Mouse (Mus musculus) neural tube, embryonic 12.5 days (tissue): ENCODE data around the gene Fam227b. TPM values are rescaled to one million over a fixed set of nuclear protein-coding genes. Genes with fewer than 3 reads are reported as not detected.
A peak's percentile ranks its signal among the peaks of the same experiment; 100 is the strongest.

ENCODE experiments used
- ATAC-seq: fragments of 200-750 bp; cut with Nextera tagmentation; 2 replicates; pipeline ENCODE4 v1.8.0; 2017; ENCODE audit warnings: low read depth, mild to moderate bottlenecking, moderate TSS enrichment, moderate library complexity; ENCODE audit not compliant: low FRiP score
- H3K27ac ChIP-seq: fragments of 300-500 bp; sonication (generic); 2 replicates; pipeline ENCODE4 v1.5.1; 2016
- H3K27me3 ChIP-seq: fragments of 300-500 bp; sonication (generic); replicated peaks from 2 replicates; pipeline ENCODE4 v1.6.1; 2016; ENCODE audit warnings: mild to moderate bottlenecking
- H3K36me3 ChIP-seq: fragments of 300-500 bp; sonication (generic); 2 replicates; pipeline ENCODE4 v1.6.1; 2016; ENCODE audit warnings: mild to moderate bottlenecking
- H3K4me1 ChIP-seq: fragments of 300-500 bp; sonication (generic); 2 replicates; pipeline ENCODE4 v1.6.1; 2016
- H3K4me2 ChIP-seq: fragments of 300-500 bp; sonication (generic); replicated peaks from 2 replicates; pipeline ENCODE4 v1.6.1; 2016; ENCODE audit warnings: mild to moderate bottlenecking
- H3K4me3 ChIP-seq: fragments of 300-500 bp; sonication (generic); 2 replicates; pipeline ENCODE4 v1.5.1; 2016
- H3K9ac ChIP-seq: fragments of 300-500 bp; sonication (generic); 2 replicates; pipeline ENCODE4 v1.6.1; 2016; ENCODE audit warnings: mild to moderate bottlenecking
- H3K9me3 ChIP-seq: fragments of 300-500 bp; sonication (generic); 2 replicates; pipeline ENCODE4 v1.6.1; 2016; ENCODE audit warnings: mild to moderate bottlenecking
- WGBS: fragments of 180-500 bp; shearing (Covaris S2); methylation state at CpG from one replicate; pipeline ENCODE4 v1.1.7; 2016; 5-methylcytosine and 5-hydroxymethylcytosine counted together
- polyA plus RNA-seq: library from polyadenylated mRNA; unstranded; fragments of >200 nt; fragmentation: Nextera tagmentation; extraction: Ambion mirVana; gene quantifications from 2 replicates; pipeline ENCODE4 v1.2.1, GENCODE M21; 2016

Fam227b gene
- polyA plus RNA-seq, 1 experiment from 2014 or later: not detected

DNA sequence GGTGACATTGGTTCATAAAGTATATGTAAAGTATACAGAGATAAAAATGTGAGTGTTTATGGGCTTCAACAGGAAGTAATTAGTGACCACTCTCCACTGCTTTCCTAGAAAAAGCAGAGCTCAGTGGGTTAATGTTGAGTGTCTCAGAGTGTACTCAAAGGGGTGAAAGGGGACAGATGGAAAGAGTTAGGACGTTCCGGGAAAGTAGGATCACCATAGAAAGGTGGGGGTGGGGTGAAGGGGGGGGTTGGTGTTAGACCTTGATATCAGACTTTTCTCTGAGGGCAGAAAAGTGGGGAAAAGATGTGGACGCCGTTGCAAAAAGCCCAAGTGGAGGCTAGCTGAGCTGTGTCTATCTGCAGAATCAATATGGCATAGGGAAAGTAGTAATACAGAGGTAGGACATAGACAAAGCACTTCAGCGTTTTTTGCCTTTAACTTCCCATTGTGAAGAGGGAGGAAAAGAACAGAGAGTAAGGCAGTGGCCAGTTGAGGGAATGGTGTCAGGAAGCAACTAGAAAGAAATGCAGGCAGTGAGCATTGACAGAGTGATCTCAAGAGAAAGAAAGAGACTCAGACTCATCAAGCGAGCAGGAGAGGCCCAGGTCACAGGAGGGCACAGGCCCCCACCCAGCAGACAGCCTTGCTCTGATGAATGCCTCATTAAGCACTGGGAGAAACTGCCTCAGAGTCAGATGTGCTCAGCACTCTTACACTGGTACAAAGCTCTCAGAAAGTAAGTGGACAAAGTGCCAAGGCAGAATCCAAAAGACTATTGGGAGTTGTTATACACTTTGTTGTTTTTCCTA lies 98.9 kb downstream of the Fam227b start:
- H3K4me2 ChIP-seq: no peak overlapping the region
- no peak overlapping the region for H3K9ac ChIP-seq
- WGBS: 42% methylated on average over 6 of the region's 6 CpGs
- no peaks in the 10 kb centered on the region for H3K27me3 ChIP-seq
- peaks cover 5% of the 10 kb centered on the region; the same call in 1 of the 2 replicates for H3K4me1 ChIP-seq
- ATAC-seq: no peak
- H3K9me3 ChIP-seq: no peaks in the 10 kb centered on the region
- H3K27ac ChIP-seq: no peak overlapping the region
- H3K36me3 ChIP-seq: no peaks in the 10 kb centered on the region
- no peak overlapping the region for H3K4me3 ChIP-seq

DNA sequence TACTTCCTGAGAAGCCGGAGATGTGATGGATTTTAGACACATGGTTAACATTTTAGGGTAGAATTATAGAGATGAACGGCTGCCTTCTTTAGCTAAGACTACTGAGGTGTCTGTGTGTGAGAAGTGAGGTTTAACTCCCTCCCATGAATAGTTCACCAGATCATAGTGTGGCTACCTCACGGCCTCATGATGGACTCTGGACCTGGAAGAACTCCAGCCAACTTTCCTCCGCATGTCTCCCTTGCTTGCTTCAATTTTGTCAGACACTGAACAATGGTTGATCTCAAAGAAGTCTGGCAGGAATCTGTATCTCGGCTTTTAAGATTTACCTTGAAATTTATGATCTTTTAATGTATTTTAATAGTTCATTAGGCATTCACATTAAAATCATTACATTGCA lies 106.2 kb downstream of the Fam227b start:
- WGBS: 92% methylated on average over 5 of the region's 5 CpGs
- ATAC-seq: no peak
- H3K4me2 ChIP-seq: no peak overlapping the region
- H3K4me3 ChIP-seq: no peak overlapping the region
- no peaks in the 10 kb centered on the region for H3K4me1 ChIP-seq
- no peaks in the 10 kb centered on the region for H3K27me3 ChIP-seq
- H3K36me3 ChIP-seq: no peaks in the 10 kb centered on the region
- no peaks in the 10 kb centered on the region for H3K9me3 ChIP-seq
- H3K27ac ChIP-seq: no peak overlapping the region
- no peak overlapping the region for H3K9ac ChIP-seq

DNA sequence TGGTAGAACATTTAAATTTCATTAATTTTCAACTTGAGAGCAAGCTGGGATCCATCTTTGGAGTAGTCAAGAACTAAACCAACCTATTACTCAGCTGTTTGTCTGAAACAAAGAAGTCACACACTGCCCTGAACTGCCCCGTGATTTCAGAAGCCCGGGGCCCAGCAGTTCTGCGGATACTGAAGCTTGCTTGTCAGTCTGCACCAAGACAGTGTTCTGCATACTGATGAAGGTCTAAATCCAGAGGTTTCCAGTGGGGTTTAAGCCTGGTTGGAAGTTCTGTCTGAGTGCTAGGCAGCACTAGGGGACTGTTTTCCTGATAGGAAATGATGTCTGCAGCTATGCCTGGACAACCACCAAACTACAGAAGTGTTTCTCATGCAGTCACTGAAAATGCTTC lies 109.1 kb downstream of the Fam227b start:
- H3K4me2 ChIP-seq: no peak overlapping the region
- H3K27me3 ChIP-seq: no peaks in the 10 kb centered on the region
- no peak overlapping the region for H3K27ac ChIP-seq
- H3K9ac ChIP-seq: no peak overlapping the region
- no peak overlapping the region for H3K4me3 ChIP-seq
- ATAC-seq: no peak
- H3K4me1 ChIP-seq: no peaks in the 10 kb centered on the region
- no peaks in the 10 kb centered on the region for H3K36me3 ChIP-seq
- WGBS: 59% methylated on average over 3 of the region's 3 CpGs
- no peaks in the 10 kb centered on the region for H3K9me3 ChIP-seq

DNA sequence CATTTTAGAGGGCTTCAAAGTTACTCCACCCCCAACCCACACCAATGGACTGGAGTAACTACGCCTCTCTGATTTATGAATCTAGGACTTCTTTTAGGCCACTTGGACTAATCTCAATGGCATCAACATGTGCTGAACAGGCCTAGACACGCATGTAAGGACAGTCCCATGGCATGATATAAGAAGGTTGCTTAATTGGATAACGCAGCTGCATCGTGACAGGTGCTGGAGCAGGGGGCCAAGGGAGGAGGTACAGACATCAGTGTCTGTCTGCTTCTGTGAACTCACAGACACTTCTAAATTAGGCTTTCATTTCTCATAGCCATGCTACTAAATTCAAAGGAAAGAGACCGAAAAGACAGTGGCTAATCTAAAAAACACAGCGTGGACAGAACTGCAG lies 110.6 kb downstream of the Fam227b start:
- Histone ChIP-seq H3K4me1 (no peaks in the 10 kb centered on the region), H3K27ac (no peak overlapping the region), H3K36me3 (no peaks in the 10 kb centered on the region), H3K9ac (no peak overlapping the region), H3K4me2 (no peak overlapping the region), H3K27me3 (no peaks in the 10 kb centered on the region), H3K9me3 (no peaks in the 10 kb centered on the region), H3K4me3 (no peak overlapping the region)
- ATAC-seq: no peak
- 91% methylated on average over 6 of the region's 6 CpGs for WGBS

DNA sequence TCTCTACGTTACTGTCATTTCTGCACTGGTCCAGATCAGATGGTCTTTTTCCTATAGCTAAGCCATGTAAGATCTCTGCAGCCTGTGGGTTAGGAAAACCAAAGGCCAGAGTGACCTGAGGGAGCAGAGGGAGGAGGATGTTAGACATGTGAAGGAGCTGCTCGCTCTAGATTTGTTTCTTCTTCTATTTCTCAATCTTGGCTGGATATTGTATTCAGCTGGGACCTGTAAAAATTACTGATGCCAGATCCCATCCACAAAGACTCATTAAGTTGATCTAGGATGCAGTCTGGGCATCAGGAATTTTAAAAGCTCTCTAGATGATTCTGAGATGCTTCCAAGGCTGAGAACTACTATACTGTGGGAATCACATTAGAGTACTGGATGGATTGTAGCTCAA lies 111.2 kb downstream of the Fam227b start:
- no peak overlapping the region for H3K9ac ChIP-seq
- no peak overlapping the region for H3K4me2 ChIP-seq
- 90% methylated on average over 2 of the region's 2 CpGs for WGBS
- no peak overlapping the region for H3K27ac ChIP-seq
- H3K4me1 ChIP-seq: no peaks in the 10 kb centered on the region
- no peak for ATAC-seq
- no peak overlapping the region for H3K4me3 ChIP-seq
- no peaks in the 10 kb centered on the region for H3K9me3 ChIP-seq
- H3K27me3 ChIP-seq: no peaks in the 10 kb centered on the region
- no peaks in the 10 kb centered on the region for H3K36me3 ChIP-seq

GRCm38 (mm10) chr2:126039414-126039891 lies 112.4 kb downstream of the Fam227b start:
- WGBS: 74% methylated on average over 4 of the region's 4 CpGs

DNA sequence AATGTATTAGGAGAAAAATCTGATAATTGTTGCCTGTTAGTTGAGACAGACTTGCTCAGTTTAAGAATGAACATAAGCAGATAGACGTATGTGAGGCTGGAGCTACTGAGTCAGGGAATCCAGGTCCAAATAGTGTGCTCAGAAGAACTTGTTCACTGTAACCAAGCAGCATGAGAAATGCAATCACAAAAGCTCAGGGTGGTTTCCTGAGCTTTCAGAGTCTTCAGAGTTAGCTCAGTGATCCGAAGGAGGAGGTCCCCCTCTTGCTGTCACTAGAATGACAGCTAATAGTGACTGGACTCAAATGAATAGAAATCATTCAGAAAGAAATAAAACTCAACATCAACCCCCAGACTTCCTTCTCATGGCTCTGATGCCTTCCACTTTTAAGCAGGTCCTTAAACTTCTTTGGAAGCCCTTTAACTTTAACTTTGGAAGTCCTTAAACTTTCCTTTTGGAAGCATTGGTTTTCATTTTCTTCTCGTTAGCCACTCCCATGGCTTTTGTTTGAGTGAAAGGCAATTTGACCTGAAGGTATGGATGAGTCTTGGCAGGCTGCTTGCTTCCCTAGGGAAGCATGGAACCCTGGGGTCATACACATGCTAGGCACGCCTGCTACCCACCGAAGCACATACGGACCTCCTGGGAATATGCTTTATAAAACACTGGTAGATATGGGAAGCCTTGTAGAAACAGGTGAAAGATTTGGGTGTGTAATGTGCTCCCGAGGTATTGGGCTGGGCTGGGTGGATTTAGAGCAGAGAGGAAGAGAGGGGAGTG lies 113.4 kb downstream of the Fam227b start:
- H3K9ac ChIP-seq: no peak overlapping the region
- H3K4me3 ChIP-seq: no peak overlapping the region
- no peaks in the 10 kb centered on the region for H3K9me3 ChIP-seq
- WGBS: 80% methylated on average over 7 of the region's 7 CpGs
- H3K4me1 ChIP-seq: no peaks in the 10 kb centered on the region
- no peaks in the 10 kb centered on the region for H3K36me3 ChIP-seq
- H3K27me3 ChIP-seq: no peaks in the 10 kb centered on the region
- H3K27ac ChIP-seq: no peak overlapping the region
- no peak for ATAC-seq
- no peak overlapping the region for H3K4me2 ChIP-seq

More at GRCm38 (mm10) chr2:126039414-126039891, 112.4 kb downstream of the Fam227b start:
- no peaks in the 10 kb centered on the region for H3K27me3 ChIP-seq
- H3K9ac ChIP-seq: no peak overlapping the region
- no peak for ATAC-seq
- no peak overlapping the region for H3K4me2 ChIP-seq
- no peak overlapping the region for H3K27ac ChIP-seq
- no peaks in the 10 kb centered on the region for H3K9me3 ChIP-seq
- H3K4me3 ChIP-seq: no peak overlapping the region
- H3K4me1 ChIP-seq: no peaks in the 10 kb centered on the region
- H3K36me3 ChIP-seq: no peaks in the 10 kb centered on the region

DNA sequence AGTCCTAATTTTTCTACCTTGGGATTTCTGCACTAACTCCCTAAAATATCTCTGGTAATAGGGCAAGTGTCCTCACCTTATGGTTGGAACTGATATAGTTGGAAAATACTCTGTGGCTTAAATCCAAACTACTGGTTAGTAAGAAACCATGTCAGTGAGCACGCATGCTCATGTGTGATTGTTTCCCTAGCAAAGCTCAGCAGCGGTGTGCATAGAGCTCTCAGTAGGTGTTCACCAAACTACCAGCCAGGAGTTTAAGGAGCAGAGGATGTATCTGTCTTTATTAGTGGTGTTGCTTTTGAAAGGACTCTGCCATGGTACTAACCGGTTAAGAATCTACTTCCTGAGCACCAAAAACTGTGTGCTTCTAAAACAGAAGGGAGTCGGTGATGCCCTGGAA lies 115.7 kb downstream of the Fam227b start:
- no peak for ATAC-seq
- Histone ChIP-seq H3K9ac (no peak overlapping the region), H3K36me3 (no peaks in the 10 kb centered on the region), H3K27me3 (no peaks in the 10 kb centered on the region), H3K4me3 (no peak overlapping the region), H3K4me2 (no peak overlapping the region), H3K27ac (no peak overlapping the region), H3K4me1 (no peaks in the 10 kb centered on the region), H3K9me3 (no peaks in the 10 kb centered on the region)
- WGBS: 92% methylated on average over 4 of the region's 4 CpGs

GRCm38 (mm10) chr2:126035013-126035770 lies 116.6 kb downstream of the Fam227b start:
- H3K9me3 ChIP-seq: no peaks in the 10 kb centered on the region
- no peak overlapping the region for H3K4me3 ChIP-seq
- 85% methylated on average over 15 of the region's 15 CpGs for WGBS
- H3K4me2 ChIP-seq: no peak overlapping the region
- H3K27ac ChIP-seq: no peak overlapping the region
- no peak for ATAC-seq
- no peaks in the 10 kb centered on the region for H3K4me1 ChIP-seq
- no peaks in the 10 kb centered on the region for H3K36me3 ChIP-seq
- H3K27me3 ChIP-seq: no peaks in the 10 kb centered on the region
- no peak overlapping the region for H3K9ac ChIP-seq

DNA sequence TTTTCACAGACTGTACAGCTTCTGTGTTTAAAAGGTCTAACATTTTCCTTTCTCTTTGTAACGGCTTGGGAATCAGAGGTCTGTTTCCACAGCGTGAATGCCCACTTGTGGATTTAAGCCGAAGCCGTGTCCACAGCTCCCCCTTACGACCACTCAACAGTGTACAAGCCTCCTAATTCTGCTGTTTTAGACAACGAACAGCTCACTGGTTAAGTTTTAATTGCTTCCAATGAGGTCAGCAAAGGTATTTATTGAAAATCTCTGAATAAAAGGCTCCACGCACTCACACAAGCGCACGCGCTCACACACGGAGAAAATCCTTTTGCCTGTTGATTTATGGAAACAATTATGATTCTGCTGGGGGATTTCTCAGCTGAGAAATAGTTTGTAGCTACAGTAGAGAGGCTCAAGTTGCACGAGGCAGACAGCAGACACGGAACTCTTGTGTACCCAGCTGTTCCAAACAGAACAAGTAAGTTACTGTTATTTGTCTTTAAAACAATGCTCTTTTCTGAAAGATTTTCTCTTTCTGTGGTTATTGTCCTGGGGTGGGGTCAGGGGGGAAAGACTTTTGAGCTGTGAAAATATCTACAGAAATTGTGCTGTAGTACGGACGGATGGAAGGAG lies 117.3 kb downstream of the Fam227b start, which contains the start of gene Fgf7:
Gene Fgf7 (plus strand): TSS at position 280 of the 627 bp plus-strand sequence.
- H3K4me3 ChIP-seq: no peak within 1 kb of the TSS
- H3K27me3 ChIP-seq: no peaks in the 10 kb centered on the region
- peak within 1 kb of the TSS; percentile 18; the same call in 1 of the 2 replicates for H3K4me2 ChIP-seq
- no peak within 1 kb of the TSS for H3K27ac ChIP-seq
- no peaks in the 10 kb centered on the region for H3K9me3 ChIP-seq
- H3K4me1 ChIP-seq: no peaks in the 10 kb centered on the region
- H3K9ac ChIP-seq: no peak within 1 kb of the TSS
- WGBS: 62% methylated on average over 15 of the region's 15 CpGs
- ATAC-seq: peak; percentile 17; the same call in 1 of the 2 replicates
- H3K36me3 ChIP-seq: no peaks in the 10 kb centered on the region

GRCm38 (mm10) chr2:126033114-126033972 lies 118.5 kb downstream of the Fam227b start:
- Histone ChIP-seq H3K36me3 (no peaks in the 10 kb centered on the region), H3K4me1 (no peaks in the 10 kb centered on the region), H3K27me3 (no peaks in the 10 kb centered on the region), H3K4me2 (no peak overlapping the region), H3K4me3 (no peak overlapping the region), H3K9me3 (no peaks in the 10 kb centered on the region), H3K9ac (no peak overlapping the region), H3K27ac (no peak overlapping the region)
- ATAC-seq: peak; percentile 67
- WGBS: 83% methylated on average over 8 of the region's 8 CpGs
